Mouse (Mus musculus): ENCODE measurements around the gene Pomt2.

The Pomt2 gene

GRCm38 (mm10) chr12:87130224-87130623 is 17.5 kb downstream of the Pomt2 start:
- no peak for DNase-seq (ENCODE audit: low spot score in 2 of 2)

GRCm38 (mm10) chr12:87127256-87127655 is 20.5 kb downstream of the Pomt2 start:
- DNase-seq (ENCODE audit: low spot score in 2 of 2): no peak

GRCm38 (mm10) chr12:87121918-87122589 is 25.7 kb downstream of the Pomt2 start:
- DNase-seq (ENCODE audit: low spot score in 2 of 2): no peak

- no peak for DNase-seq (ENCODE audit: low spot score in 2 of 2)
These were observed 40.3 kb downstream of the Pomt2 start for GRCm38 (mm10) chr12:87107357-87107977.

- DNase-seq (ENCODE audit: low spot score in 2 of 2): no peak
These were observed 43.0 kb downstream of the Pomt2 start for GRCm38 (mm10) chr12:87104796-87105195.

- no peak for DNase-seq (ENCODE audit: low spot score in 2 of 2)
These were observed 44.3 kb downstream of the Pomt2 start for GRCm38 (mm10) chr12:87103471-87103870.

- no peak for DNase-seq (ENCODE audit: low spot score in 2 of 2)
These were observed 45.6 kb downstream of the Pomt2 start, which contains the start of gene Ngb for GRCm38 (mm10) chr12:87102165-87102631. Gene Ngb (minus strand): TSS chr12:87102539.

- no peak for DNase-seq (ENCODE audit: low spot score in 2 of 2)
These were observed 47.4 kb downstream of the Pomt2 start for GRCm38 (mm10) chr12:87100331-87100730.

- DNase-seq (ENCODE audit: low spot score in 2 of 2): no peak
These were observed 54.1 kb downstream of the Pomt2 start for GRCm38 (mm10) chr12:87093671-87094070.

GRCm38 (mm10) chr12:87093249-87093648 is 54.5 kb downstream of the Pomt2 start:
- no peak for DNase-seq (ENCODE audit: low spot score in 2 of 2)

- DNase-seq (ENCODE audit: low spot score in 2 of 2): no peak
These were observed 55.9 kb downstream of the Pomt2 start for GRCm38 (mm10) chr12:87091916-87092315.

GRCm38 (mm10) chr12:87089701-87090100 is 58.1 kb downstream of the Pomt2 start:
- DNase-seq (ENCODE audit: low spot score in 2 of 2): no peak

GRCm38 (mm10) chr12:87089255-87089654 is 58.5 kb downstream of the Pomt2 start:
- DNase-seq (ENCODE audit: low spot score in 2 of 2): no peak

GRCm38 (mm10) chr12:87088331-87088730 is 59.4 kb downstream of the Pomt2 start:
- no peak for DNase-seq (ENCODE audit: low spot score in 2 of 2)

GRCm38 (mm10) chr12:87087236-87087635 is 60.5 kb downstream of the Pomt2 start:
- no peak for DNase-seq (ENCODE audit: low spot score in 2 of 2)

- DNase-seq (ENCODE audit: low spot score in 2 of 2): no peak
These were observed 65.0 kb downstream of the Pomt2 start for GRCm38 (mm10) chr12:87082797-87083196.

- no peak for DNase-seq (ENCODE audit: low spot score in 2 of 2)
These were observed 71.2 kb downstream of the Pomt2 start for GRCm38 (mm10) chr12:87076610-87077009.

- no peak for DNase-seq (ENCODE audit: low spot score in 2 of 2)
These were observed 77.2 kb downstream of the Pomt2 start for GRCm38 (mm10) chr12:87070520-87070919.

- no peak for DNase-seq (ENCODE audit: low spot score in 2 of 2)
These were observed 81.3 kb downstream of the Pomt2 start for GRCm38 (mm10) chr12:87066429-87066828.

GRCm38 (mm10) chr12:87065446-87065845 is 82.3 kb downstream of the Pomt2 start:
- DNase-seq (ENCODE audit: low spot score in 2 of 2): no peak

GRCm38 (mm10) chr12:87057066-87057465 is 90.7 kb downstream of the Pomt2 start:
- no peak for DNase-seq (ENCODE audit: low spot score in 2 of 2)
